1 mouse cellular context compared by ENCODE assay signal in the genomic region with DNA sequence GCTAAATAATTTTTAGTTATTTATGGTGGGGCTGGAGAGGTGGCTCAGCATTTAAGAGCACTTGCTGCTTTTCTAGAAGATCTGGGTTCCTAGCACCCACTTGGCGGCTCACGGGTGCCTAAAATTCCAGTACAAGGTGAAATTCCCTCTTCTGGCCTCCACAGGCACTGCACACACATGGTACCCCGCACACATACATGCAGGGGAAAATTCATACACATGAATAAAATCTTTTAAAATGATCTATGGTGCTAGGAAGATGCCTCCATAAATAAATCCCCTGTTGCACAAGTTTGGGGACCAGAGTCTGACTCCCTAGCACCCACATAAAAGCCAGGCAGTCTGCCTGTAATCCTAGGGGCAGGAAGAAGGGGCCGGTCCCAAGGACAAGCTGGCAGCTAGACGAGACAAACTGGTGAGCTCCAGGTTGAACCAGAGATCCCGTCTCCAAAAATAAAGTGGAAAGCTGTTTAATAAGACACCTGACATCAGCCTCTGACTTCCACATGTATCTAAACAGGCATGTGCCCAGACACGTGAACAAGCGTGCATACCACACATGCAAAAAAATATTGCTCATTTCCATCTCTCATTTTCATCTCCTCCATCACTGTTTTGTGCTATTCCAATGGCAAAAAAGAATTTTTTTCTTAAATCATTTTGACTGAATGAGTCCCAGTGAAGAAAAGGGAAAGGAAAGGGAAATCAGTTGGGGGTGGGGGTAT.
TF ChIP-seq lines count a peak whose summit lies in the region.

No protein-coding gene starts in this region.

TF ChIP-seq in myocyte, 11 proteins besides CTCF, POLR2A, EP300 and RAD21:
- no peak for TF ChIP-seq TCF3 (IDR thresholded peaks at IDR 0.05; ENCODE audit: insufficient read length, low read depth)
